Mouse (Mus musculus) spleen, postnatal 10 days (tissue): ENCODE results near the gene Gm9044.
"Not testable (repeated sequence)": the region's sequence is repeated elsewhere in the genome, so short reads cannot be mapped to it uniquely, and the experiment has no call there.

Experiments
- DNase-seq, 2 experiments: peaks; one replicate each; pipeline ENCODE4 v3.0.0; 2021 to 2022; ENCODE audit warnings: low spot score in 2 of 2

The Gm9044 gene

GRCm38 (mm10) chr10:118332308-118332707, at the start of gene Gm9044:
Gm9044 (minus strand) TSS chr10:118332408.
- not testable (repeated sequence) for DNase-seq

GRCm38 (mm10) chr10:118370443-118370842, 38.2 kb upstream of the Gm9044 start:
- peak; percentile 40 to 82 for DNase-seq

GRCm38 (mm10) chr10:118369518-118369917, 37.3 kb upstream of the Gm9044 start:
- no peak for DNase-seq

- DNase-seq = not testable (repeated sequence)
These were observed 21.8 kb upstream of the Gm9044 start, which contains the start of gene Gm9049 for GRCm38 (mm10) chr10:118354005-118354404. Gm9049 (minus strand) TSS chr10:118354105.

- not testable (repeated sequence) for DNase-seq
These were observed 16.4 kb upstream of the Gm9044 start, which contains the start of gene Gm9048 for GRCm38 (mm10) chr10:118348579-118348978. Gm9048 (minus strand) TSS chr10:118348679.

GRCm38 (mm10) chr10:118343155-118343554, 10.9 kb upstream of the Gm9044 start, which contains the start of gene Gm9046:
Gm9046 (minus strand) TSS chr10:118343255.
- not testable (repeated sequence) for DNase-seq

GRCm38 (mm10) chr10:118337731-118338130, 5.5 kb upstream of the Gm9044 start, which contains the start of gene Gm9045:
Gm9045 (minus strand) TSS chr10:118337831.
- not testable (repeated sequence) for DNase-seq

GRCm38 (mm10) chr10:118326869-118327268, 5.3 kb downstream of the Gm9044 start, which contains the start of gene Gm9040:
Gm9040 (minus strand) TSS chr10:118326969.
- not testable (repeated sequence) for DNase-seq

- DNase-seq = no peak
These were observed 13.2 kb downstream of the Gm9044 start for GRCm38 (mm10) chr10:118319024-118319423.

GRCm38 (mm10) chr10:118302133-118302532, 30.1 kb downstream of the Gm9044 start:
- DNase-seq = not testable (repeated sequence)

GRCm38 (mm10) chr10:118294938-118295337, 37.3 kb downstream of the Gm9044 start, which contains the start of gene Iltifb:
Iltifb (minus strand) TSS chr10:118295038.
- no peak for DNase-seq

GRCm38 (mm10) chr10:118283016-118283415, 49.2 kb downstream of the Gm9044 start:
- DNase-seq = not testable (repeated sequence)

GRCm38 (mm10) chr10:118282565-118282964, 49.6 kb downstream of the Gm9044 start:
- DNase-seq = not testable (repeated sequence)
